Mouse (Mus musculus) kidney, adult 2 months (tissue): Measurements from ENCODE around the gene Il21.

Experiments
- CTCF ChIP-seq: fragments of 200-500 bp; conservative IDR thresholded peaks from 2 replicates; pipeline ENCODE4 v1.5.1; 2011; ENCODE audit warnings: low read depth, mild to moderate bottlenecking, control low read depth, low read length, moderate library complexity, mixed read lengths; ENCODE audit not compliant: insufficient read depth, insufficient read length
- POLR2A ChIP-seq: fragments of 200-500 bp; IDR thresholded peaks from one replicate; pipeline ENCODE4 v1.6.1; 2011; ENCODE audit warnings: low read depth, low read length, control low read depth

GRCm38 (mm10) chr3:37174711-37175572 is 57.5 kb downstream of the Il21 start:
- TF ChIP-seq POLR2A (no peak), CTCF (no peak)
